Mouse (Mus musculus) lung, postnatal 14 days (tissue): ENCODE measurements around the gene Mob1a.

Experiments
- DNase-seq: peaks from one replicate; pipeline ENCODE4 v3.0.0; 2021

Gene Mob1a

GRCm38 (mm10) chr6:83325525-83326393, at the start of gene Mob1a, which contains the start of gene Mthfd2:
Gene Mob1a (plus strand): TSS chr6:83326016.
Gene Mthfd2 (minus strand): TSS chr6:83325908.
- DNase-seq = peak; percentile 95

- no peak for DNase-seq
Observed at GRCm38 (mm10) chr6:83277151-83277550, 48.7 kb upstream of the Mob1a start.

GRCm38 (mm10) chr6:83278881-83279280, 46.9 kb upstream of the Mob1a start:
- DNase-seq = peak; percentile 43

- peak; percentile 14 for DNase-seq
Observed at GRCm38 (mm10) chr6:83280256-83280955, 45.4 kb upstream of the Mob1a start.

DNA sequence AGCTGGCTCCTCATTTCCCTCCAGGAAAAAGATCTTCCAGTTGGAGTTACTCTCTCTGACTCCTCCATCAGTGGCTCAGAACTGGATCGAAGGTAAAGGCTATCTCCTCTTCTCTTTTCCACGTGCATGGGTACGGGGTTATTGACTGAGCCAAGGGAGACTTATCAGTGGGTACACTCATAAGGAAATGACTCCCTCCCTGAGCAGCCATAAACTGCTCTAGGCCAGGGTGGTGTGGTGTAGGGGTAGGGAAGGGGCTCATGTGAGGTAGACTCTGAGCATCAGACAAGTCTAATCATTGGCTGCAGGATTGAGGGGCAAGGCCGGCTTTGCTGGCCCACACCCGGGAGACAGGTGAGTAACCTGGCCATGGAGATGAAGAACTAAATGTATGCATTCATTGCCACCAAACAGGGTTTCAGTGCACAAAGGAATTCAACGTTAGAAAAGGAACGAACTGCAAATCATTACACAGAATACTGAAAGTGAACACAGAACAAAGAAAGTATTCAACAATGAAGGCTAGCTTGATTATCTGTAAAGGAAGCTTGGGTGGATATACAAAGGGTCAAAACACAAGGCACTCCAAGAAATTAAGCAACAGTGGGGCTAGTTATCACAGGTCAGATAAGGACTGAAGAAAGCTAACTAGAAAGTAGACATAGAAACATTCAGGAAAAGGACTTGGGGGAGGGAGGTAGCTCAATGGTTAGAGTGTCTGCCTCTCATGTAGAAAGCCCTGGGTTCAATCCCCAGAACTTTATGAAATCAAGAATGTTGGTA, 25.2 kb upstream of the Mob1a start:
- DNase-seq = no peak

GRCm38 (mm10) chr6:83301294-83301693, 24.5 kb upstream of the Mob1a start:
- DNase-seq = no peak

DNA sequence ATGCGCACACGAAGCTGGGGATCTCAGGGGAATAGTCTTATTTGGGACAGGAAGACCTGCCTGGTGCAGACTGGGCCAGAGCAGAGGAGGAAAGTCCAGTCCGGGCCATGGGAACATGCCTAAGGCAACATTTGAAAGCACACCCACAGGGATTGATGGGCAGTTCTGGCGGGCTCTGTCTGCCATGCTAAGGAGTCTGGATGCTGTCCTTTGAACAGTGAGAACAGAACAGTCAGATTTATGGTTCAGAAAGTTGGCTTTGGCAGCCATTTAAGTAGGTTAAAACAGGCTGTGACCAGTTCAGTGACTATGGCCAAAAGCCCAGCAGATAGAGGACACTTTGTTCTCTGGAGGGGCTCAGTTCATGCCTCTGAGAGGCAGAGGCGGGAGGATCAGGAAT, 23.6 kb upstream of the Mob1a start:
- DNase-seq = no peak

DNA sequence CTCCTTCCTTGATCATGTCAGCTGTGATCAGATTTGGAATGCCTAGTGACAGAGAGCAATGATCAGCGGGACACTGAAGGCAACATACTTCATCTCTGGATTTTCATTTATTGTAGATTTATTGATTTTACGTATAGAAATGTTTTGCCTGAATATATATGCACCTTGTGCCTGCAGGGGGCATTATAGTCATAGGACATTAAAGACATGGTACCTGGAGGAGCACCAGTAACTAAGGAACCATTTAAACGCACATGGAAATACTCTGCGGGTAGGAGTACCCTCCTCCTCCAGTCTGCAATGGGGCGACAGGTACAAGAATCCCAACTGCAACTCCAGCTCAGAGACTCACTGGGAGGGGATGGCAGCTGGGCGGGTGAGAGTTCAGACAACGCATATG, 16.8 kb upstream of the Mob1a start:
- no peak for DNase-seq

DNA sequence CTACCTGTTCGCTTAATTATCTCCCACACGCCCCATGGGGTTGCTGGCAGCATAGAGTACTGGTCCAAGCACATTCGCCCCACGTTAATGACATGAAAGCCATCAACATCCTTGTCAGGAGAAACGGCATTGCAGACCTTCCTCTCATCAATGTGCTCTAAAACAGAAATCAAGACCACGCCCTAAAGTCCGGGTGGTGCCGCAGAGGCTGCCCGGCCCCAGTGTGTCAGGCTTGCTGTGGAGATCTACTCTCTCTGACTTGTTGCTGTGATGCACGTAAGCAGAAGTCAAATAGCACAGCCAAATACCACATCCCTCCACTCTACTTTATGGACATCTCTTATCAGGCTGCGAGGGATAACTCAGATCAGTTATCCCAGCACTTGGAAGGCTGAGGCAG, 14.6 kb upstream of the Mob1a start:
- no peak for DNase-seq

DNA sequence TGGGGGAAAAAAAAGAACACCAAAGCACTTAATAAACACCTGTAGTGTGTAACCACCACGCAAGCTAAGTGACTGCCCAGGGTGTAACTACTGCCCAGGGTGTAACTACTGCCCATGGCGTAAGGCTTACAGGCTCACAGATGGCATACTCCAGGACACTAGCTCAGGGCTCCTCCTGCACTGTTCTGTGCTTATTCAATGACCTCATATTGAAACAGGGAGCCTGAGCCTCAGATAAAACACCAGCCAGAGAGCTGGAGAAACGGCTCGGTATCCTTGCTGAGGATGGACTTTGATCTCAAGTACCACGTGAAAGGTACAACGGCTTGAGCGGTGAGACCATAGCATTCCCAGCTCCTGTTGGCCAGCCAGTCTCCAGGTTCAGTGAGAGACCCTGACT, 13.8 kb upstream of the Mob1a start:
- DNase-seq = no peak

DNA sequence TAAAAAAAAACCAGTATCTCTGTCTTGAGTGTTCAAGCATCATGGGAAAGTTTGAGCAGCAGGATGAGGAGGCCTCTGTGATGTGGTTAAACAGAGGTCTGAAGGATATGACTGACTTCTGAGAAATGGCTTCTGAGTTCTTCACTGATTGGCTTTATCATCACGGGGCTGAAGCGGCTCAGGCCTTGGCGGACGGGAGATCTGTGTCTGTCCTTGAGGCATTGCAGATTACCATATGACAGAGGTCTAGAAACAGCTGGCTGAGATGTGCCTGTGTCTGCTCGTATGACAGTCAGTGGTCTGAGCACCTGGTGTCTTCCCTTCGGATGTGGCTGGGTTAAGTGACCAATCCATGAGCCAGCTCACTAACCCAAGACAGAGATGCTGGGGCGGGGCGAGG, 13.3 kb upstream of the Mob1a start:
- no peak for DNase-seq

GRCm38 (mm10) chr6:83315293-83315692, 10.5 kb upstream of the Mob1a start:
- no peak for DNase-seq

- DNase-seq = no peak
Observed at GRCm38 (mm10) chr6:83316022-83316421, 9.8 kb upstream of the Mob1a start.

- peak; percentile 92 for DNase-seq
Observed at GRCm38 (mm10) chr6:83317108-83317741, 8.6 kb upstream of the Mob1a start.

- DNase-seq = no peak
Observed at GRCm38 (mm10) chr6:83321927-83322326, 3.9 kb upstream of the Mob1a start.

DNA sequence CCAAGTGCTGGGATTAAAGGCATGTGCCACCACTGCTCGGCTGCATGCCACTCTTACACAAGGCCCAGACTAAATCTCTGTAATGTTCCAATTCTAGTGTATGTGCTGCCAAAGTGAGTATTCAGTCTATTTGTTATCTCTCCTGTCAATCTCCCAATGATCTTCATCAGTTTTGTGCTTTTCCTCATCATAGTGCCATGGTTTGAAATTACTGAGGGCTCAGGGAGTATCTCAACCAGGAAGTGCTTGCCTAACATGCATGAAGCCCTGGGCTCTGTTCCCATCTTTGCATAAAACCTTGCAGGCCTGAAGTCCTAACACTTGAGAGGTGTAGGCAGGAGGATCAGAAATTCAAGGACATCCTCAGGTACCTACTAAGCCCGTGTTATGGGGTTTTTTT, 3.0 kb upstream of the Mob1a start:
- DNase-seq = no peak

- no peak for DNase-seq
Observed at GRCm38 (mm10) chr6:83323652-83324419, 2.0 kb upstream of the Mob1a start.

- no peak for DNase-seq
Observed at GRCm38 (mm10) chr6:83326394-83326736, 549 bp downstream of the Mob1a start.

DNA sequence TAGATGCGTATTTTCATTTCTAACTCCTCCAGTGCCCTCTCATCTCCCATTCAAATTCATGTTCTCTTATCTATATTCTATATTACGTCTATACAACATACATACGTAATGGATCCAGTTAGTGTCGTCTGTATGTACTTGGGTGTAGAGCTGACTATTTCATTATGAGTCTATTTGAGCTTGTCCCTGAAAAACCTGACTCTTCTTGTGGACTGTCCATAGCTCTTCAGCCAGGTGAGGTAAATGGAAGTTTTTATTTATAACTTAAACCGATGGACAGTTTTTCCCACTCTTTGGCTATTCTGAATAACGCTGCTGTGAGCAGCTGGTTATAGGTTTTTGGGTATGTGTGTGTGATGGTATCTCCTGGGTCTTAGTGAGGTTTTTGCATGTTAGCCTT, 945 bp downstream of the Mob1a start:
- no peak for DNase-seq

DNA sequence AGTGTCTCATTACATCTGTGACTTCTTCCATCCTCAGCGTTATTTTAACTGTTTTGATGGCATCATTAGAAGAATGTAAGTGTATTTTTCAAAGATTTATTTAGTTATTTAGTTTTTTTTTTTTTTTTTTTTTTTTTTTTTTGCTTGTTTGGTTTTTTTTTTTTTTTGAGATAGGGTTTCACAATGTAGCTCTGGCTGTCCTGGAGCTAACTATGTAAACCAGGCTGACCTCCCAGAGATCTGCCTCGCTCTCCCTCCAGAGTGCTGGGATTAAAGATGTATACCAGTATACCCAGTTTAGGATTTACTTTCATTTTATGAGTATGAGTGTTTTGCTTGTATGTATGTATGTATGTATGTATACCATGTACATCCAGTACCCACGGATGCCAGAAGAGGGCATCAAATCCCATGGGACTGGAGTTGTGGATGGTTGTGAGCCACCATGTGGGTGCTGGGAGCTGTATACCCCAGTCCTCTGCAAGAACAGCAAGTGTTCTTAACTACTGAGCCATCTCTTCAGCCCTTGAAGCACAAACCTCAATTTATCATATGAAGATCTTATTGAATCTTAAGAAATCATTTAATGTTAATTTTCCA, 1.9 kb downstream of the Mob1a start:
- no peak for DNase-seq

- no peak for DNase-seq
Observed at GRCm38 (mm10) chr6:83341387-83341786, 15.6 kb downstream of the Mob1a start.

DNA sequence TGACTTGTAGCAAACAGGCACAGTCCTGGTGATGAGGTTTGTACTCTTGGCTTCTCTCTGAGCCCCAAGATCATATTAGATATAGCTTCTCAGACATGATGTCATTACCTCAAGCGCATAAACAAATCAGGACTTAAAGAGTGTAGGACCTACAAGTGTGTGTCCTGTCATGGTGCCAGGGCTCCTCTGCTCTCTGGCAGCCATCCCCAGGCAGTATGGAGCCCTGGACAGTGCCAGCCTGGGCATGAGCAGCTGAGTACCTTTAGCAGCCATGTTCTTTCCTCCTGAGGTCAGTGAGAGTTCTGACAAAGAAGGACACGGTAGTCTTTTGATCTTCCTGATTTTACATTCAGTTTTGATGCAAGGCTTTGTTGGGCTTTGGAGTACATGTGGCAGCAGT, 17.1 kb downstream of the Mob1a start:
- DNase-seq = no peak
